Mouse (Mus musculus): ENCODE measurements at regions not wholly inside any gene's neighbourhood (a gene's known extent, or its start where the extent isn't known, plus 50 kb on each side); places are given as distances from the start of the nearest gene placed in this dataset.

GRCm38 (mm10) chr14:108557895-108558294 is 356.1 kb downstream of the Slitrk1 start:
- no peaks in the 10 kb centered on the region for H3K27me3 ChIP-seq
- H3K9me3 ChIP-seq: no peaks in the 10 kb centered on the region
- no peak overlapping the region for H3K4me2 ChIP-seq (replicated peaks)
- no peak for ATAC-seq
- H3K4me3 ChIP-seq (replicated peaks): no peak overlapping the region
- H3K27ac ChIP-seq: no peak overlapping the region
- H3K36me3 ChIP-seq: no peaks in the 10 kb centered on the region
- WGBS: 88% methylated on average over 4 of the region's 4 CpGs
- no peaks in the 10 kb centered on the region for H3K4me1 ChIP-seq (replicated peaks)
- no peak overlapping the region for H3K9ac ChIP-seq (replicated peaks)

DNA sequence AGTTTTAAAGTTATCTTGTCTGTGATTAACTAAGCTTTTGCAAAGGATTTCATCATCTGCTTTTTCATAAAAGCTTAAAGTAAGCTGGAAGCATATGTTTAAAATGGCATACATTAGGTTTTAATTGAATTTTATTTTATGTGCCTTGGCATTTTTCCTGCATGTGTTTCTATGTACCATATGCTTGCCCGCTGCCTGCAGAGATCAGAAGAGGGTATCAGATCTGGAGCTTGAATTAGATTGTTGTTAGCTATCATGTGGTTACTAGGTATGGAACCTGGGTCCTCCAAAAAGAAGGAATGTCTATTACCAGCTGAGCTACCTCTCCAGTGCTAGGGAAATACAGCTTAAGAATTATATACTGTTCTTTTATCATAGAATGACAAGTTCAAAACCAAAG is 358.4 kb downstream of the Slitrk1 start:
- Histone ChIP-seq H3K4me1 (replicated peaks) (no peaks in the 10 kb centered on the region), H3K9ac (replicated peaks) (no peak overlapping the region), H3K4me3 (replicated peaks) (no peak overlapping the region), H3K9me3 (no peaks in the 10 kb centered on the region), H3K27ac (no peak overlapping the region), H3K27me3 (no peaks in the 10 kb centered on the region), H3K4me2 (replicated peaks) (no peak overlapping the region), H3K36me3 (no peaks in the 10 kb centered on the region)
- ATAC-seq: no peak
- WGBS: 77% methylated on average over 1 of the region's 1 CpGs

GRCm38 (mm10) chr14:108531401-108531800 is 382.6 kb downstream of the Slitrk1 start:
- Histone ChIP-seq H3K27ac (no peak overlapping the region), H3K9me3 (peaks cover 9% of the 10 kb centered on the region; the same call in 1 of the 2 replicates), H3K4me2 (replicated peaks) (no peak overlapping the region), H3K27me3 (no peaks in the 10 kb centered on the region), H3K4me3 (replicated peaks) (no peak overlapping the region), H3K36me3 (no peaks in the 10 kb centered on the region), H3K9ac (replicated peaks) (no peak overlapping the region), H3K4me1 (replicated peaks) (no peaks in the 10 kb centered on the region)
- peak; percentile 9; the same call in 1 of the 2 replicates for ATAC-seq
- WGBS: 91% methylated on average over 1 of the region's 1 CpGs

DNA sequence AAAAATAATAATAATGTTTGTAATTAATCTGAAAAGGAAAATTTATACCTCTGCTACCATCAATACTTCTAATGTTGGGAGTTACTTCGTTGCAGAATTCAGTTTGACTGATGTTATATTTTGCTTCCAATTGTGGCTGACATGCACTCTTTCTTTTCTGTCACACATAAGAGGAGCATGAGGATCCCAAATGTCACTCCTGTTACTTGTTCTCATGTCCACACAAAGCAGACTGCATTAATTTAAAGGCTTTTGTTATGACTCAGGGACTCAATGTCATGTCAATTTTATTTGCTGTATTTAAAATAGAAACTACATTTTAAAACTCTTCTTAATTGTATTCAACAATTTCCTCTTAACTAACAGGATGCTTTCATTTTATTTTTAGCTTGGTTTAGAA is 383.4 kb downstream of the Slitrk1 start:
- no peaks in the 10 kb centered on the region for H3K4me1 ChIP-seq (replicated peaks)
- no peak for ATAC-seq
- H3K4me2 ChIP-seq (replicated peaks): no peak overlapping the region
- H3K36me3 ChIP-seq: no peaks in the 10 kb centered on the region
- H3K27me3 ChIP-seq: no peaks in the 10 kb centered on the region
- H3K9ac ChIP-seq (replicated peaks): no peak overlapping the region
- 37% methylated on average over 1 of the region's 1 CpGs for WGBS
- no peak overlapping the region for H3K27ac ChIP-seq
- no peak overlapping the region for H3K4me3 ChIP-seq (replicated peaks)
- peaks cover 9% of the 10 kb centered on the region; the same call in 1 of the 2 replicates for H3K9me3 ChIP-seq

DNA sequence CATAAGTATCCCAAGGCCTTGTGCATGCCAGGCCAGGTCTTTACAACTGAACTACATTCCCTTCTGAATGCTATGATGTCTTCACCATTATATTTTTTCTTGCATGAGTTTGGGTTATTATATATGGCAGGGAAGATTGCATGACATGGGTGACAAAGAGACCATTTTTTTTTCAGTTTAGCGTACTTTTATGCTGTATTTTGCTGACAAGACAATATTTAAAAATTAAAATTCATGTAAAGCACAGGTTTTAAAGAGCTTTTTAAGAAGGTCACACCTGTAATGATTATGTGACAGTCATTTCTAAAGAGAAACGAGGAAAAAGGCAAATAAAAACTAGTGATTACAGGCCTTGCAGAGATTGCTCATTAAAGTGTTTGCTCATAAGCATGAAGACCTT is 393.0 kb downstream of the Slitrk1 start:
- no peak overlapping the region for H3K4me3 ChIP-seq (replicated peaks)
- 76% methylated on average over 2 of the region's 2 CpGs for WGBS
- no peak overlapping the region for H3K4me2 ChIP-seq (replicated peaks)
- H3K27me3 ChIP-seq: no peaks in the 10 kb centered on the region
- no peak overlapping the region for H3K9ac ChIP-seq (replicated peaks)
- H3K9me3 ChIP-seq: no peaks in the 10 kb centered on the region
- no peaks in the 10 kb centered on the region for H3K4me1 ChIP-seq (replicated peaks)
- no peak for ATAC-seq
- no peaks in the 10 kb centered on the region for H3K36me3 ChIP-seq
- H3K27ac ChIP-seq: no peak overlapping the region

Data from midbrain, embryonic 13.5 days (tissue).